Mouse (Mus musculus): ENCODE results near the gene Tm4sf1.

Tm4sf1 gene

DNA sequence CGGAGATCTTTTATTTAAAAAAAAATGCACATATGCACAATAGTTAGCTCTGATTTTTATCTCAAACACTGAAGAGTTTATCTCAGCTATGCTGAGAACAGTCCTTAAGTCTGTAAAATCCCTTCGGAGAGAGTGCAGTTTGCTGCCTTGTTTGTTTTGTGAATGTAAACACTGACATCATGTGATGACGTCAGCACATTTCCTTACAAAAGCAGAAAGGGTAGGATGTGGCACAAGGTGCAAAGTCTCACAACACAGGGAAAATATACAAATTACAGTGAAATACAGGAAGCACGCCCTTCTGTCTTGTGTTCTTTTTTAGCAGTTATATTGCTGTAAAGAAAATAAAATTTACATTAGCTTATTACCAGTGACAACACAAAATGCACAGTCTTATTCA lies 14.3 kb downstream of the Tm4sf1 start:
- DNase-seq: no peak

GRCm38 (mm10) chr3:57278225-57278624 lies 23.6 kb downstream of the Tm4sf1 start:
- DNase-seq: no peak

DNA sequence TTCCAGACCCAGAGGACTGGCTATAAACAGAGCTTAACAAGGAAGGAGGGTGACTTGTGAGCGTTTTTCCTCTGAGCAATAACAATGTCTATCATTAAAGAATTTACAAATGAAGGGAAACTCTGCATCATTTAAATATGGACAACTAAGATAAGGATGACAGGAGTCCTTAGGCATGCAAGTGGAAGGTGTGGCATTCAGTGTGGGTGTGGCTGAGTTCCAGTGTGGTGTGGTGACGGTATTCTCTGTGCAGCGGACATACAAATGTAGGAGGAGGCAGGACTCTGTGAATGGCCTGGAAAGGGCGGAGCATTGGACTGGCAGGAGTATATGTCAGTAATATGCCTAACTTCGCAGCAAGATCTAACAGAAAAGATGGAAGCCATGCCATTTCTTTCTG lies 24.3 kb downstream of the Tm4sf1 start:
- DNase-seq: peak; percentile 32

- no peak for DNase-seq
Measured at GRCm38 (mm10) chr3:57276821-57277220, 25.0 kb downstream of the Tm4sf1 start.

GRCm38 (mm10) chr3:57268994-57269393 lies 32.8 kb downstream of the Tm4sf1 start:
- DNase-seq: no peak

DNA sequence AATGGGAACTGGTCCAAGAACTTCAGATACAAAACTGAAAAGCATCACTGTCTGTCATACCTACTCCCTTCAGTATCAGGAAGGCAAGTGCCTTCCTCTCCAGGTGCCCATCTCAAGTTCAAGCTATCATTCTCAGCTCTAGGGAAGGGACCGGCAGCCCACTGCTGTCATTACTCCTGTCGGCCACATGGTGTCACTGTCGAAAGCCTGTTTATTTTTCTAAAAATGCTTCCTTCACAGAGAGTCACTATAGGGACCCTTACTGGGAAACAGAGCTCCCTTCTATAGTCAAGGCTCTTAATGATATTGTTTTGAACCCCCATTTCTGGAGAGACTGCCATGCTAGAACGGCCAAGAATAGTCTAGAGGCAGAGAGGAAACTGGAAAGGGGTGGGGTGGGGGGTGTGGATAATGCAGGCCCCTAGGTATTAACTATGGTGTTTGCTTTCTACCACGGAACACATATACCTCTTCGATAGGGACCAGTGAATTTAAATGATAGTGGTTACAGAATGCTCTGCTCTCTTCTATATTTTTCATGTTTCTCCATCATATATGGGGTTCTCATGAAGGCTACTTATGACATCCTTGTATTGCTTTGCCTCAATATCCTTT lies 34.1 kb downstream of the Tm4sf1 start:
- peak; percentile 56 for DNase-seq

DNA sequence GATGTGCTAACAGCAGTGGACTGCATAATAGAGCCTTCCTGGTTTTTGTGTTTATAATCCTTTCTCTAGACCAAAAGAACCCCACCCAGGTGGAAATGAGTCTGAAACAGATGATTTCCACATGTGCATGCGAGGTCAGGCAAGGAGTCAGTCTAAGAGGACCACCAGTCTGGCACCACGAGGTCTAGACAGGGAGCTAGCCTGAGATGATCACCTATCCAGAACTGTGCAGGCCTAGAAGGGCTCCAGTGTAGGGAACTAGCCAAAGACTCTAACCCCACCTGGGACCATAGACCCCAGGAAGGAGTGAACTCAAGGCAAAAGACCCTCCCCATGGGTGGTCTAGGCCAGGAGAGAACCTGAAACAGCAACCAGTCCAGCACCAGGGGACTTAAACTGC lies 48.7 kb downstream of the Tm4sf1 start:
- DNase-seq: no peak

DNA sequence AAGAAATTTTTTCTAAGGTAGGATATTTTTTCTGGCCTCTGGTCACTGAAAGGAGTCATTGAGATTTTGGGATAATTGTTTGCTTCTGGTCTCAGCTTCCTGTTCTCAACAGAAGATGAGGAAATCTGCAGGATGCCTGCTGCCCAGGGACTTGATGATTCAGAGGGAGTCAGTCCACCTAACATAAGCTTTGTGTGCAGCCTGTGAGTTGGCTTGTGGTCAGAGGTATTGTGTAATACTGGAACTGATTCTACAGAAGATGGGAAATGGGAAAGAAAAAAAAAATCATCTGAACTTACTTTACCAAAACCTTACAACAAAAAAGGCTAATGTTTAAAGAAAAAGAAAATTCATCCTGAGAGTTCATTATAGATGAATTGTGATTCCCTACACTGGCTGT lies 49.2 kb downstream of the Tm4sf1 start:
- no peak for DNase-seq

DNA sequence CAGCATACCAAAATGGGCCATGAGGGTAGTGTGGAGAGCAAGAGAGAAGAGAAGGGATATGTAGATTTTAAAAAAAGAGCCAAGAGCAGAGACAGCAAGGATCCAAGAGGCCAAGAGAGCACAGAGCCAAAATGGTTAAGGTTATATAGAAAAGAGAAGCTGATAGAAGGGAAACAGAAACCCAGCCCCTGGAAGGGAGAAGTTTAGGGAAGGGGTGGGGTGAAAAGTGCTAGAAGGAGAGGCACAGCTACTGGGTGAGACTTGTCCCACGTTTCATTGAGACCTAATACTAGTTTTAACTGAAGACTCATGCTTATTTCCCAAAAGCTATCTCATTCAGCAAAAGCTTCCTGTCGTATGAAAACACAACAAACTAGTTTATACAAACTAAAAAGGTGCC lies 56.5 kb downstream of the Tm4sf1 start:
- DNase-seq: no peak
